Mouse (Mus musculus) neural tube, embryonic 12.5 days (tissue): ENCODE measurements around the gene Rapgef3. TPM values are rescaled to one million over a fixed set of nuclear protein-coding genes. Genes with fewer than 3 reads are reported as not detected.

Source experiments
- ATAC-seq: fragments of 200-750 bp; cut with Nextera tagmentation; 2 replicates; pipeline ENCODE4 v1.8.0; 2017; ENCODE audit warnings: low read depth, mild to moderate bottlenecking, moderate TSS enrichment, moderate library complexity; ENCODE audit not compliant: low FRiP score
- H3K27ac ChIP-seq: fragments of 300-500 bp; sonication (generic); 2 replicates; pipeline ENCODE4 v1.5.1; 2016
- H3K27me3 ChIP-seq: fragments of 300-500 bp; sonication (generic); replicated peaks from 2 replicates; pipeline ENCODE4 v1.6.1; 2016; ENCODE audit warnings: mild to moderate bottlenecking
- H3K36me3 ChIP-seq: fragments of 300-500 bp; sonication (generic); 2 replicates; pipeline ENCODE4 v1.6.1; 2016; ENCODE audit warnings: mild to moderate bottlenecking
- H3K4me1 ChIP-seq: fragments of 300-500 bp; sonication (generic); 2 replicates; pipeline ENCODE4 v1.6.1; 2016
- H3K4me2 ChIP-seq: fragments of 300-500 bp; sonication (generic); replicated peaks from 2 replicates; pipeline ENCODE4 v1.6.1; 2016; ENCODE audit warnings: mild to moderate bottlenecking
- H3K4me3 ChIP-seq: fragments of 300-500 bp; sonication (generic); 2 replicates; pipeline ENCODE4 v1.5.1; 2016
- H3K9ac ChIP-seq: fragments of 300-500 bp; sonication (generic); 2 replicates; pipeline ENCODE4 v1.6.1; 2016; ENCODE audit warnings: mild to moderate bottlenecking
- H3K9me3 ChIP-seq: fragments of 300-500 bp; sonication (generic); 2 replicates; pipeline ENCODE4 v1.6.1; 2016; ENCODE audit warnings: mild to moderate bottlenecking
- WGBS: fragments of 180-500 bp; shearing (Covaris S2); methylation state at CpG from one replicate; pipeline ENCODE4 v1.1.7; 2016; 5-methylcytosine and 5-hydroxymethylcytosine counted together
- polyA plus RNA-seq: library from polyadenylated mRNA; unstranded; fragments of >200 nt; fragmentation: Nextera tagmentation; extraction: Ambion mirVana; gene quantifications from 2 replicates; pipeline ENCODE4 v1.2.1, GENCODE M21; 2016

Rapgef3 gene
- polyA plus RNA-seq, 1 experiment from 2014 or later, result 11.9 TPM

DNA sequence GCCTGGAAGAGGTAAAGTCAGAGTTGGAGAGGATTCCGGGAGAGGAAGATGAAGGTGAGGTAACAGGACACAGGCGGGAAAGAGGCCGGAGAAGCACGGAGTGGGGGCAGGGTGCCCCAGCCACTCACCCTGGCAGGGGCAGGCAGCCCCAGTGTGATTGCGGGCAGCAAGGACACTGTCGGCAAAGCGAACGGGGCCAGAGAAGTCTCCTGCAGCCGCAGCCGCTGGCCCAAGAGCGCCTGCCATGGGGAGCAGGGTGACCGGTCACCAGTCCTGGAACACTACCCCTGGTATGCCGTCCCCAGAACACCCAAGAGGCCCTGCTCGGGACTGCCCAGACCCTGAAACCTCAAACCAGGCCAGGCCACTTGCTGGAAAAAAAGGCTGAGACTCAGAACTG, 40.8 kb upstream of the Rapgef3 start:
- H3K36me3 ChIP-seq, result peaks cover 59% of the 10 kb centered on the region
- H3K27me3 ChIP-seq, result no peaks in the 10 kb centered on the region
- no peak for ATAC-seq
- no peak overlapping the region for H3K27ac ChIP-seq
- H3K4me3 ChIP-seq, result no peak overlapping the region
- H3K4me1 ChIP-seq, result peaks cover 18% of the 10 kb centered on the region
- no peak overlapping the region for H3K4me2 ChIP-seq
- WGBS, result 88% methylated on average over 14 of the region's 14 CpGs
- no peak overlapping the region for H3K9ac ChIP-seq
- no peaks in the 10 kb centered on the region for H3K9me3 ChIP-seq

GRCm38 (mm10) chr15:97807867-97808266, 40.1 kb upstream of the Rapgef3 start:
- 82% methylated on average over 12 of the region's 12 CpGs for WGBS
- ATAC-seq, result no peak
- no peaks in the 10 kb centered on the region for H3K9me3 ChIP-seq
- no peaks in the 10 kb centered on the region for H3K27me3 ChIP-seq
- H3K27ac ChIP-seq, result no peak overlapping the region
- H3K4me2 ChIP-seq, result no peak overlapping the region
- no peak overlapping the region for H3K4me3 ChIP-seq
- H3K9ac ChIP-seq, result no peak overlapping the region
- H3K36me3 ChIP-seq, result peaks cover 59% of the 10 kb centered on the region
- H3K4me1 ChIP-seq, result peaks cover 13% of the 10 kb centered on the region

GRCm38 (mm10) chr15:97802575-97802974, 34.8 kb upstream of the Rapgef3 start:
- peak; percentile 61 for ATAC-seq
- H3K4me1 ChIP-seq, result peaks cover 23% of the 10 kb centered on the region; the same call in 1 of the 2 replicates
- no peak overlapping the region for H3K4me3 ChIP-seq
- H3K27ac ChIP-seq, result no peak overlapping the region
- no peaks in the 10 kb centered on the region for H3K27me3 ChIP-seq
- H3K4me2 ChIP-seq, result peak overlapping the region; percentile 44
- 12% methylated on average over 13 of the region's 13 CpGs for WGBS
- H3K36me3 ChIP-seq, result peaks cover 43% of the 10 kb centered on the region
- H3K9me3 ChIP-seq, result no peaks in the 10 kb centered on the region
- no peak overlapping the region for H3K9ac ChIP-seq

DNA sequence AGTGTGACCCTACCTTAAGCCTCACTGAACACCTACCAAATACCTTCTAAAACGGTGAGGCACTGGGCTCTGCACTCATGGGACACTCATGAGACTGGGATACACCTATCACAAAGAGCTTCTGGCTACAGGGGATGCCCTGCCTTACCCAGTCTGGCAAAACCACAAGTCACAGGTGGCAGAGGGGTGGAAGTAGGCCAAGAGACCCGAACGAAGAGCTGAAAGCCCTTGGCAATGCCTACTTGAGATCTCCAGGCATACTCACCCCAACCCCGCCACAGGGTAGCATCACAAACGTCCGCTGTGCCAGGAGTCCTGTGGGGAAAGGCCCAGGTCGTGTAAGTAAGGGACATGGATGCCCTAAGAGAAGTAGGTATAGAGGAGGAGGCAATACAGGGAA, 34.0 kb upstream of the Rapgef3 start:
- Histone ChIP-seq H3K4me3 (no peak overlapping the region), H3K4me1 (peaks cover 23% of the 10 kb centered on the region; the same call in 1 of the 2 replicates), H3K27ac (no peak overlapping the region), H3K27me3 (no peaks in the 10 kb centered on the region), H3K4me2 (peak overlapping the region; percentile 44; the same call in 1 of the 2 replicates), H3K9me3 (no peaks in the 10 kb centered on the region), H3K9ac (no peak overlapping the region), H3K36me3 (peaks cover 43% of the 10 kb centered on the region)
- no peak for ATAC-seq
- WGBS, result 85% methylated on average over 7 of the region's 7 CpGs

- peaks cover 45% of the 10 kb centered on the region for H3K36me3 ChIP-seq
- no peaks in the 10 kb centered on the region for H3K9me3 ChIP-seq
- H3K27ac ChIP-seq, result no peak overlapping the region
- ATAC-seq, result no peak
- H3K4me3 ChIP-seq, result no peak overlapping the region
- H3K9ac ChIP-seq, result no peak overlapping the region
- H3K27me3 ChIP-seq, result no peaks in the 10 kb centered on the region
- H3K4me2 ChIP-seq, result no peak overlapping the region
- WGBS, result 88% methylated on average over 13 of the region's 13 CpGs
- H3K4me1 ChIP-seq, result peaks cover 23% of the 10 kb centered on the region; the same call in 1 of the 2 replicates
These were observed 33.1 kb upstream of the Rapgef3 start for GRCm38 (mm10) chr15:97800853-97801252.

DNA sequence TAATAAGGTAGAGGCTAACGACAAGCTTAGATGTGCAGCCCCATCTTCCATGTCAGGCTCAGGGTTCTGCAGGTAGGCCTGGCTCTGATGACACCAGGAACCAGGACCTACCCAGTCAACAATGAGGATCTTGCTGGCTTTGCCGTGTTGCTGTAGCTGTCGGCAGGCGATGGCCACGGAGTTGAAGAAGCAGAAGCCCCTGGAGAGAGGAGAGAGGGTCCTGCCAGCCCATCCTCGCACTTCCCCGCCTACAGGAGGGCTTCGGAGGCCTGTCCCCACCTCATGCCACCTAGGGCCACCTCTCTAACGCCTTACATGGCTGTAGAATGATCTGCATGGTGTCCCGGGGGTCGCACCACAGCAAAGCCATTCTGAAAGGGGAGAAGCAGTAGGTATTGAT, 31.7 kb upstream of the Rapgef3 start:
- no peak overlapping the region for H3K4me2 ChIP-seq
- peaks cover 52% of the 10 kb centered on the region for H3K36me3 ChIP-seq
- no peak overlapping the region for H3K9ac ChIP-seq
- H3K9me3 ChIP-seq, result no peaks in the 10 kb centered on the region
- 91% methylated on average over 11 of the region's 11 CpGs for WGBS
- H3K4me3 ChIP-seq, result no peak overlapping the region
- H3K4me1 ChIP-seq, result peaks cover 23% of the 10 kb centered on the region; the same call in 1 of the 2 replicates
- H3K27me3 ChIP-seq, result no peaks in the 10 kb centered on the region
- no peak for ATAC-seq
- no peak overlapping the region for H3K27ac ChIP-seq

DNA sequence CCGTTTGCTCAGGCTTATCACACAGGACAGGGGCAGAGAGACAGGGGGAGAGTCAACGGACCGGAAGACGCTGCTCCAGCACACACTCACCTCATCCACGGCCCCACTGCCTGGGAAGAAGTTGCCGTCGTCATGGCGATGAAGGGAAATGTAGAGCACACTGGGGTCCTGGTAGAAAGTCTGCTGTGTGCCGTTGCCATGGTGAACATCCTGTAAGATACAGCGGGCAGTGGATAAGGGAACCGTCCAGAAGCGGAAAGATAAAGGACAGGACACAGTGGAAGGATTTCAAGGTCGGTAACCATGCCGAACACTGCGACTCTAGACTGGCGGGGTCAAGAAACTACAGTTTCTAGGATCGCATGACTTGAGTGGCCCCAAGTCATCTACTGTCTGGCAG, 30.4 kb upstream of the Rapgef3 start:
- no peak overlapping the region for H3K4me3 ChIP-seq
- peaks cover 65% of the 10 kb centered on the region for H3K36me3 ChIP-seq
- no peaks in the 10 kb centered on the region for H3K27me3 ChIP-seq
- 33% methylated on average over 17 of the region's 17 CpGs for WGBS
- no peaks in the 10 kb centered on the region for H3K9me3 ChIP-seq
- H3K4me2 ChIP-seq, result peak overlapping the region; percentile 9; the same call in 1 of the 2 replicates
- peak; percentile 60; the same call in 1 of the 2 replicates for ATAC-seq
- H3K4me1 ChIP-seq, result peaks cover 23% of the 10 kb centered on the region; the same call in 1 of the 2 replicates
- H3K27ac ChIP-seq, result no peak overlapping the region
- no peak overlapping the region for H3K9ac ChIP-seq

DNA sequence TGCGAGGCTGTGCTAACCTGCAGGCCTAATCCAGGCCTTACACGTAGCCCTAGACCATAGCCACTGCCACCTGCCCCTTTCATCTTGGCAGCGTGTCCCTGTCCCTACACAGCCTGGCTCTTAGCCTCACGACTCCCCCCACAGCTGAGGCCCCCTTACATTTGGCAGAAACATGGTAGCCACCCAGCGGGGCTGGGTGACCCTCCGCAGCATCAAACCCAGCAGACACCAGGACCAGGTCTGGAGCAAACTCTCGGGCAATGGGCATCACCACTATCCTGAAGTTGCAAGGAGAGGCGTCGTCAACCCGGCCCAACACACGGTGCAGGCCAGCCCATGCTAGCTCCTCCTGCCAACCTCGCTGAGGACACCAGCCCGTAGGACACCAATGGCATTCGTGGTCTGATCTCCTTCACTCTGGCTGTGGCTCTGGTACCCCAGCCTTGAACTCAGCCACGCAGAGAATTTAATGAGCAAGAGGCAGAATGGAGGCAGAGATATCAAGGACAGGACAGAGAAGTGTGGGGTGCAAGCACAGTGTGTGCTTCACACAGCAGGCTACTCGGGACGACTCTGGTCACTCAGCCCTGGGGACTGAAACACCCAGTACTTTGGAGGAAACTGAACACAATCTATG, 29.0 kb upstream of the Rapgef3 start:
- Histone ChIP-seq H3K4me3 (no peak overlapping the region), H3K27me3 (no peaks in the 10 kb centered on the region), H3K9me3 (no peaks in the 10 kb centered on the region), H3K27ac (no peak overlapping the region), H3K36me3 (peaks cover 72% of the 10 kb centered on the region), H3K9ac (no peak overlapping the region), H3K4me1 (peaks cover 13% of the 10 kb centered on the region; the same call in 1 of the 2 replicates), H3K4me2 (no peak overlapping the region)
- ATAC-seq, result no peak
- 94% methylated on average over 17 of the region's 17 CpGs for WGBS

GRCm38 (mm10) chr15:97795559-97796235, 27.9 kb upstream of the Rapgef3 start:
- no peak overlapping the region for H3K4me2 ChIP-seq
- H3K4me3 ChIP-seq, result no peak overlapping the region
- H3K27me3 ChIP-seq, result no peaks in the 10 kb centered on the region
- no peak overlapping the region for H3K9ac ChIP-seq
- H3K9me3 ChIP-seq, result no peaks in the 10 kb centered on the region
- 95% methylated on average over 10 of the region's 10 CpGs for WGBS
- H3K27ac ChIP-seq, result no peak overlapping the region
- no peak for ATAC-seq
- peaks cover 13% of the 10 kb centered on the region; the same call in 1 of the 2 replicates for H3K4me1 ChIP-seq
- peaks cover 74% of the 10 kb centered on the region for H3K36me3 ChIP-seq

DNA sequence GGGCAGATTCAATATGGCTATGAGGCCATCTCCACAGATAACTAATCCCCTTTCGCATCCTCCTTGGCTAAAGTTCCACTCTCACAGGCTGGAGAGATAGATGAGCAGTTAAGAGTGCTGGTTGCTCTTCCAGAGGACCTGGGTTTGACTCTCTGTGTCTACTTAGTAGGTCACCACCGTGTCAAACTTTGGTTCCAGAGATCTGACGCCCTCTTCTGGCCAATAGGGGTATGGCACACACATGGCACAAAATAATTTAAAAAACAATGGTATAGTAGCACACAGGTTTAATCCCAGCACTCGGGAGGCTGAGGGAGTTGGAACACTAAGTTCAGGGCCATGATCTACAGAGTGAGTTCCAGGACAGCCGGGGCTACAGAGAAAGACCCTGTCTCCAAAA, 26.5 kb upstream of the Rapgef3 start:
- no peak overlapping the region for H3K4me2 ChIP-seq
- WGBS, result 74% methylated on average over 5 of the region's 5 CpGs
- H3K9me3 ChIP-seq, result no peaks in the 10 kb centered on the region
- H3K27ac ChIP-seq, result no peak overlapping the region
- no peak overlapping the region for H3K4me3 ChIP-seq
- H3K9ac ChIP-seq, result no peak overlapping the region
- peaks cover 13% of the 10 kb centered on the region; the same call in 1 of the 2 replicates for H3K4me1 ChIP-seq
- peaks cover 67% of the 10 kb centered on the region for H3K36me3 ChIP-seq
- no peaks in the 10 kb centered on the region for H3K27me3 ChIP-seq
- no peak for ATAC-seq

DNA sequence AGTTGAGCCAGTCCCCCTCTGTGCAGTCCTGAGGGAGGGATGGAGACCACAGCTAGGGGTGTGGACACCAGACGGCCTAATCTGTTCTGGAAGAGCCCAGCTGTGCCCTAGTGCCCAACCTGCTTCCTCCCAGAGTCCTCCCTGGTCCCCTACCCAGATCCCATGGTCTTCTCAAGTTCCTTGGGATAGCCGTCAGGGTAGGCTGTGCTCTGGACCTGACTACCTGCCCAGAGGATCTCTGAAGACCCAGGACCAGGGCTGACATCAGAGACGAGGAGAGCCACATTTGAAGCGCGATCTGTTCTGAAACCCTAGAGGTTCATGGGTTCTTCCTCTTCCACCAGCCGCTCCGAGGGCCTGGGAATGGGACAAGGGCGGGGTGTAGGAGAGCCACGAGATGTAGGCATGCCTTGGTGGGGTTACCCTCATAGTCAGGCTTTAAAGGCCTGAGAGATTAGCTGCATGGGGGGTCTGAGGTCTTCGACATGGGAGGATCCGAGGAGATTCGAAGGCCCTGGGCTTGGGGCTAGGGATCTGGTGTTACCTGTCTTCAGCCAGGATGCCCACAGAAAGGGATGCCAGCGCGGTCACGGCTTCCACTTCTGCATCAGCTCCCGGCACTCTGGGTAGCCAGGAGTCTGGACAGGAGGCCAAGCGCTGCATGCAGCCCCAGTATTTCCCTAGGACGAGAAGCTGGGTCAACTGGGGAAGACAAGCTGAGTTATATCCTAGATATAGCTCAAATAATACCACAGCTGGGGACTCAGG, 25.8 kb upstream of the Rapgef3 start:
- Histone ChIP-seq H3K27me3 (no peaks in the 10 kb centered on the region), H3K36me3 (peaks cover 64% of the 10 kb centered on the region), H3K4me2 (no peak overlapping the region), H3K9me3 (no peaks in the 10 kb centered on the region), H3K27ac (no peak overlapping the region), H3K9ac (no peak overlapping the region), H3K4me3 (no peak overlapping the region), H3K4me1 (peaks cover 9% of the 10 kb centered on the region; the same call in 1 of the 2 replicates)
- WGBS, result 94% methylated on average over 18 of the region's 18 CpGs
- no peak for ATAC-seq

- no peak for ATAC-seq
- Histone ChIP-seq H3K4me3 (no peak overlapping the region), H3K27me3 (no peaks in the 10 kb centered on the region), H3K27ac (no peak overlapping the region), H3K4me2 (no peak overlapping the region), H3K36me3 (peaks cover 46% of the 10 kb centered on the region), H3K9me3 (no peaks in the 10 kb centered on the region), H3K4me1 (no peaks in the 10 kb centered on the region), H3K9ac (no peak overlapping the region)
- WGBS, result 91% methylated on average over 11 of the region's 11 CpGs
These were observed 23.4 kb upstream of the Rapgef3 start for GRCm38 (mm10) chr15:97791126-97791700.
